8 mouse cellular contexts compared by ENCODE assay signal in genomic region chr7:67373584-67373960, GRCm38 (mm10). TPM values are rescaled to one million over a fixed set of nuclear protein-coding genes. Genes with fewer than 3 reads are reported as not detected.
DNase-seq lines count a peak whose midpoint lies in the region; ATAC-seq and TF ChIP-seq lines count a peak whose summit lies in the region.

No protein-coding gene starts in this region.

- peaks cover 25% of the 10 kb centered on the region for H3K4me1 ChIP-seq in forebrain, embryonic 13.5 days
- peaks cover 7 to 18% of the 10 kb centered on the region in 2 experiments for H3K4me1 ChIP-seq in liver, embryonic 14.5 days (replicated peaks; ENCODE audit: control insufficient read depth in 2 of 2, insufficient read depth in 2 of 2, low read length in 1 of 2)

- peak overlapping the region; percentile 98 for H3K27ac ChIP-seq in gastrocnemius, adult 2 months
- H3K27ac ChIP-seq in forebrain, embryonic 13.5 days: peak overlapping the region; percentile 99
- peak overlapping the region; percentile 63 for H3K27ac ChIP-seq in liver, embryonic 14.5 days

- no peak for DNase-seq in gastrocnemius, adult 2 months
- no peak for DNase-seq in gastrocnemius, adult 18-20 months (ENCODE audit: low spot score)
- peak; percentile 52 for DNase-seq in 416B (ENCODE audit: low read depth)
- DNase-seq in liver, embryonic 14.5 days (ENCODE audit: low read depth in 3 of 3, low spot score in 3 of 3): no peak
- no peak for DNase-seq in yolk sac, embryonic 10.5 days (ENCODE audit: low spot score)
- no peak for DNase-seq in layer of hippocampus, postnatal 25 days (ENCODE audit: extremely low spot score in 1 of 2, low spot score in 1 of 2)
- DNase-seq in c-Kit-positive CD71-positive TER-119-positive erythroid progenitor cells, embryonic 14.5 days (ENCODE audit: low spot score): no peak

- peak overlapping the region; percentile 96 for H3K9ac ChIP-seq in forebrain, embryonic 13.5 days
- H3K9ac ChIP-seq in liver, embryonic 14.5 days (replicated peaks): peak overlapping the region; percentile 93

- TF ChIP-seq EP300 in liver, embryonic 14.5 days (IDR thresholded peaks at IDR 0.05; ENCODE audit: low read depth): 0 out of 2 replicates have a peak, but pooled peaks have one; percentile 20

- no peak for TF ChIP-seq CTCF in gastrocnemius, adult 2 months (IDR thresholded peaks at IDR 0.05)
- no peak for TF ChIP-seq CTCF in liver, embryonic 14.5 days (IDR thresholded peaks at IDR 0.05; ENCODE audit: low read depth)

- H3K4me3 ChIP-seq in gastrocnemius, adult 2 months: peak overlapping the region; percentile 98
- peak overlapping the region; percentile 85 for H3K4me3 ChIP-seq in forebrain, embryonic 13.5 days
- H3K4me3 ChIP-seq in liver, embryonic 14.5 days (ENCODE audit: insufficient read depth in 1 of 2, low read depth in 2 of 2, low read length in 2 of 2): peak overlapping the region; percentile 73 to 92

- intact Hi-C loops in gastrocnemius, adult 2 months (cut with DNase I): loop anchor here (2.0 to 5.0 kb wide), 7 partner anchors 49 to 259 kb away; no protein-coding TSS in a partner anchor

- H3K27me3 ChIP-seq in forebrain, embryonic 13.5 days: no peaks in the 10 kb centered on the region
- no peaks in the 10 kb centered on the region for H3K27me3 ChIP-seq in liver, embryonic 14.5 days (ENCODE audit: control insufficient read depth, insufficient read depth, low read length)

- 31% methylated on average over 6 of the region's 6 CpGs for WGBS in forebrain, embryonic 13.5 days
- 13% methylated on average over 6 of the region's 6 CpGs for WGBS in liver, embryonic 14.5 days (ENCODE audit: insufficient replicate concordance)

- no peak; the same call in 1 of the 2 replicates for ATAC-seq in forebrain, embryonic 13.5 days
- ATAC-seq in liver, embryonic 14.5 days (ENCODE audit: insufficient read depth): no peak

- peak overlapping the region; percentile 95 for H3K4me2 ChIP-seq in forebrain, embryonic 13.5 days
- peak overlapping the region; percentile 89 for H3K4me2 ChIP-seq in liver, embryonic 14.5 days (ENCODE audit: low read depth)

- no peaks in the 10 kb centered on the region for H3K9me3 ChIP-seq in forebrain, embryonic 13.5 days (replicated peaks)
- no peaks in the 10 kb centered on the region for H3K9me3 ChIP-seq in liver, embryonic 14.5 days (ENCODE audit: control insufficient read depth, low read length)

- H3K36me3 ChIP-seq in forebrain, embryonic 13.5 days (ENCODE audit: poor library complexity, severe bottlenecking): no peaks in the 10 kb centered on the region
- no peaks in the 10 kb centered on the region for H3K36me3 ChIP-seq in liver, embryonic 14.5 days (replicated peaks; ENCODE audit: control insufficient read depth, insufficient read depth, low read depth)

RNA-seq across cellular contexts. Expression of gene Mef2a, which starts 0.9 kb away (rescaled TPM):
- 10 to 100 TPM; 92.2 to 93.2 TPM for total RNA-seq in gastrocnemius, adult 2 months (2021)
- total RNA-seq in gastrocnemius, adult 18-20 months (2021): 100 to 1,000 TPM in 1 of 2 experiments, 10 to 100 TPM in 1; 87.3 to 105 TPM
- 26.0 and 32.2 TPM in 2 replicates for polyA plus RNA-seq in forebrain, embryonic 13.5 days (2015; fragmentation: Nextera tagmentation; extraction: Ambion mirVana)
- 4.5 and 5.2 TPM in 2 replicates for polyA plus RNA-seq in liver, embryonic 14.5 days (2012; rRNA removed)
- polyA plus RNA-seq in liver, embryonic 14.5 days (2014; fragmentation: Nextera tagmentation; extraction: Ambion mirVana): 8.6 and 10.5 TPM in 2 replicates
- total RNA-seq in layer of hippocampus, postnatal 25 days (2021): 100 to 1,000 TPM; 137 to 159 TPM
